Mouse (Mus musculus) lung, adult 18-20 months (tissue): ENCODE data around the gene Bcap29.

Experiments
- DNase-seq, 2 experiments: peaks; one replicate each; pipeline ENCODE4 v3.0.0; 2022; ENCODE audit warnings: mixed read lengths in 2 of 2

Bcap29 gene

DNA sequence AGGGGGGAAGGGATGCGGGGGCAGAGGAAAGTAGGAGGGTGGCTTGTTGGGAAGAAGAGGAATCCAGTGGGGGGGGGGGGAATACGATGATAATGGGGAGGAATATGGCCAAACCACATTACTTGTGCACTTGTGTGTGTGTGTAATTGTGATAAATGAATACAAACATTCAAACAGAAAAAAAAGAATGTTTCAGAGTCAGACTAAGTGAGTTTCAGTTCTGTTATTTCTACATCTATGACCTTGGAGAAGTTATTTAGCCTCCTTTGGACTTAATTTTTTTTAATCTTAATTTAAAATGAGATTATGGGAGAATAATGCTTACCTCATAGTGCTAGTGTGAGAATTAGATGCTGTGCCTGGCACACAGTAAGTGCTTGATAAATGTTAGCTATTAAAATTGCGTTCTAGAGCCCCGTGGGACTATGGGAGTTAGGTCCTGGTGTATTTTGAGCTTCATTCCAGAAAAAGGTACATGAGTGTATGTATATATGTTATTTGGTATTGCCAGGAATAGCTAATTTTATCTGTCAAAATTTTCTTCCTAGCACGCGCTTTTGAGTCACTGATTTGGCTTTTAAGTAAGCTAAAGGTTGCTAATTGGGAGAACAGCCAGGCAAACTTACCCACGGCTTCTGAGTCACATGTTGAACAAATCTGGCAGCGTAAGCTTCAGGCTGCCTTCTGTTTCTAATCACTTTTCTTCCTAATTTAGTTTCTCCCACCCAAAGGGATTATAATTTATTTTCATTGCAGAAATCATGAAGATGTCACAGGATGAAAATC, 55.6 kb downstream of the Bcap29 start:
- DNase-seq = no peak

GRCm38 (mm10) chr12:31574506-31574905, 60.0 kb downstream of the Bcap29 start:
- DNase-seq = no peak

- DNase-seq = no peak
Observed at GRCm38 (mm10) chr12:31569784-31570183, 64.7 kb downstream of the Bcap29 start.

DNA sequence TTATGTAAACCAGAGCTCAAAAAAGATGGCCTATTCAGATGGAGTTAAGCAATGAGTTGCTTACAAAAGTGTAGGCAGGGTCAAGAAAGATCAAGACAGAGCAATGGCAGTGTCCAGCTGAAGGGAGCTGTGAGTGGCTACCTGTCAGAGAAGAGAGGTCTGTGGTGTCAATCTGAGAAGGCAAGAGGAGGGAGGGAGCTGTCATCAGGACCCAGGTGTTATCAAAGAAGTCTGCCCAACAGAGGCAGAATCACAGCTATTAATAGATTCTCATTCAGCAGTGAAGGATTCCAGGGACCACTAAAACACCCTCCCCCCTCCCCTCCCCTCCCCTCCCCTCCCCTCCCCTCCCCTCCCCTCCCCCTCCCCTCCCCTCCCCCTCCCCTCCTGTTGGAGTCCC, 65.8 kb downstream of the Bcap29 start:
- DNase-seq = no peak

GRCm38 (mm10) chr12:31567535-31567934, 66.9 kb downstream of the Bcap29 start:
- DNase-seq = peak; percentile 42 to 62

DNA sequence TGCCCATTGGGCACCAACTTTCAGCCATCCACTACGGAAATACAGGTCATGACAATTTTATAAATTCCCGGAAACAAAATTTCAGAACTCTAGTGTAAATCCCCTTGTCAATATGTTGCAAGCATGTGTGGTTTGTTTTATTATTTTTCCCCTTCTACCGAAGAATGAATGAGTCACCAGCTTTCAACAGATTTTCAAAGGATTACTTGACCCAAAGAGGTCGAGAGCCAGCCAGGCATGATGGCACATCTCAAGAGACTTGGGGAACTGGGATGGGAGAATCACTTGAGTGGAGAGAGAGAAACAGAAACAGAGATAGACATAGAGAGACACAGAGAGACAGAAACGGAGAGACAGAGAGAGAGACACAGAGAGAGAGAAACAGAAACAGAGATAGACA, 73.7 kb downstream of the Bcap29 start:
- DNase-seq = peak in 1 of 2 experiments; percentile 13

- DNase-seq = no peak
Observed at GRCm38 (mm10) chr12:31560002-31560401, 74.5 kb downstream of the Bcap29 start.

GRCm38 (mm10) chr12:31554371-31554770, 80.1 kb downstream of the Bcap29 start:
- DNase-seq = no peak

DNA sequence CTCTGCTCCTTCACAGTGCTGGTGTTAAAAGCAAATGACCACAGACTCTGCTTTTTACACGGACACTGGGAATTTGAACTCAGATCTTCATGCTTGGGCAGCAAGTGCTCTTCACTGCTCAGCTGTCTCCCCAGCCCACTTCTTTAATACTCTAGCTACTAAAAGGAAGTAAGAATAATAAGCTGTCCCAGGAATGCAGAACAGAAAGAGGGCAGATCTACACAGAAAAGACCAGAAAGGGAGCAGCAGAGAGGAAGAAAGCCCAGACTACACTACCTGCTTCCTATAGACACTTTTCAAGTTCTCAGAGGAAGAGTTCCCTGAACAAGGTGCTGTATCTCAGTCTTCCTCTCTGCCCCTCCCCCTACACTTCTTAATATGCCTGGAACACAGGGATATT, 83.2 kb downstream of the Bcap29 start:
- DNase-seq = no peak

DNA sequence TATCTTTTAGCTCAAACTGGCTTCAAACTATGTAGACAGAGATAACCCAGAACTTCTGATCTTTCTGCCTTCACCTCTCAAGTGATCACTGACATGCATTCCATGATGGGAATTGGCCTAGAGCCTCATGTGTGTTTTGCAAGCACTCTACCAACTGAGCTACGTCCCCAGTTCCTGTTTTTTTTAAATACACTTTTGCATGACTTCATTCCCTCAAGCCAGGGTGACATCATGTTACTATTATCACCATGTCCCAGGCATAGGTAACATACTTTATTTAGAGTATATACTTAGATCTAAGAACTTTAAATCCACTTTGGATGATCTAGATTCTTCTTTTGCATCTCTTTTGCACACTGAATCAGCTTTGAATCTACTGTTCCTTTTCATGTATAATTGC, 88.4 kb downstream of the Bcap29 start:
- no peak for DNase-seq

DNA sequence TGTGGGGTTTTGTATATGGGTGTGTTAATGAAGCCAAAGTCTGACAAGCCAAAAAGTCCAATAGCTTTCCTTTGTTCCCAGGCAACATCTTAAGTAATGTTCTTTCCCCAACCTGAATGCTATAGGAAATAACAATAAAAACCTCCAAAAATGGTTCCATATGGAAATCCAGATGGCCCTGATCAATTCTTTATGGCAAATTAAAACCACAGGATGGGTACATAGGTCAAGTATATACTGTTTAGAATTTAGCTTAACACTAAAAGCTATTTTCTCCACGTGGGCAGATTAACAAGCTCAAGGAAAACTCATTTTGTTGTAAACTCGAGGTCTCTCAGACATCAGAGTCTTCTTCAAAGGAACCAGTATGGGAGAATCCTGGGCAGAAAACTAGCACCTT, 89.2 kb downstream of the Bcap29 start:
- DNase-seq = no peak

DNA sequence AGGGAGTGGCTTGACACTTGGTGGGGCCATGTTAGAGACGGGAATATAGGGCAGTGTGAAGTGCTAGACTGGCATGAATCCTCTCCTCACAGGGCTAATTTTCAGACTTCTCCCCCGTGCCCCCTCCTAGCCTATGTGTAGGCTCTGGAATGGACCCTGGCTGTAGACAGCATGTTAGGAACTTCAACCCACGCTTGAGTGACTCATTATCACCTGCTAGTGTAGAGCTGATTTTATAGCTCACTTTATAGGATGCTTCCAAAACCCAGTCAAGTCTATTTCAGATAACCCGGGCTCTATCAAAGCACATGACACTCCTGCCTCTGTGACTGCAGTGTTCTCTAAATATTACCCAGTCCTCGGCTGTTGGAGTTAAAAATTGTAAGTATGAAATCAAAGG, 92.9 kb downstream of the Bcap29 start:
- no peak for DNase-seq
